Mouse (Mus musculus) lung, adult 2 months (tissue): ENCODE results near the gene Kcnh4.
A peak's percentile ranks its signal among the peaks of the same experiment; 100 is the strongest.

ENCODE experiments used
- CTCF ChIP-seq: fragments of 200-500 bp; IDR thresholded peaks from 2 replicates; pipeline ENCODE4 v1.5.1; 2011; ENCODE audit warnings: mild to moderate bottlenecking, low read length, control low read depth; ENCODE audit not compliant: insufficient read depth
- POLR2A ChIP-seq: fragments of 200-500 bp; IDR thresholded peaks from 2 replicates; pipeline ENCODE4 v1.6.1; 2011; ENCODE audit warnings: low read depth, mild to moderate bottlenecking, control low read depth, low read length, borderline replicate concordance; ENCODE audit errors: extremely low read depth

DNA sequence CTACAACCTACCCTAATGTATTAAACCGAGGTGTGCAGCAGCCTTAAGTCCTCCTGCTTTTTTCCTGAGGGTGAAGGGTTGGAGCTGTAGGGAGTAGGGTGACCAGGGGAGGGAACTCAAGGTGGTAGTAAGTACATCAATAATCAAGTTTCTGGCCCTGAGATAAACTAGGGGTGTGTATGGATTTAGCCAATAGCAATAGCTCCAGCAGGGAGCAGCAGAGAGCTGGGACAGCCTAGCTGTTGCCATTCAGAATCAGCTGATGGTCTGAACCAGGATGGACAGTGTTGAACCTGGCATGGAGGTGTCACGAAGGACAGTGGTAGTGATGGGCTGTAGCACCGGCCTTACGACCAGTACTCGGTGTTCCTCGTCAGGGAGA, 45.2 kb downstream of the Kcnh4 start:
- TF ChIP-seq CTCF (peak; percentile 90), POLR2A (no peak)
